Mouse (Mus musculus): ENCODE measurements around the gene Baz2b.

Gene Baz2b

DNA sequence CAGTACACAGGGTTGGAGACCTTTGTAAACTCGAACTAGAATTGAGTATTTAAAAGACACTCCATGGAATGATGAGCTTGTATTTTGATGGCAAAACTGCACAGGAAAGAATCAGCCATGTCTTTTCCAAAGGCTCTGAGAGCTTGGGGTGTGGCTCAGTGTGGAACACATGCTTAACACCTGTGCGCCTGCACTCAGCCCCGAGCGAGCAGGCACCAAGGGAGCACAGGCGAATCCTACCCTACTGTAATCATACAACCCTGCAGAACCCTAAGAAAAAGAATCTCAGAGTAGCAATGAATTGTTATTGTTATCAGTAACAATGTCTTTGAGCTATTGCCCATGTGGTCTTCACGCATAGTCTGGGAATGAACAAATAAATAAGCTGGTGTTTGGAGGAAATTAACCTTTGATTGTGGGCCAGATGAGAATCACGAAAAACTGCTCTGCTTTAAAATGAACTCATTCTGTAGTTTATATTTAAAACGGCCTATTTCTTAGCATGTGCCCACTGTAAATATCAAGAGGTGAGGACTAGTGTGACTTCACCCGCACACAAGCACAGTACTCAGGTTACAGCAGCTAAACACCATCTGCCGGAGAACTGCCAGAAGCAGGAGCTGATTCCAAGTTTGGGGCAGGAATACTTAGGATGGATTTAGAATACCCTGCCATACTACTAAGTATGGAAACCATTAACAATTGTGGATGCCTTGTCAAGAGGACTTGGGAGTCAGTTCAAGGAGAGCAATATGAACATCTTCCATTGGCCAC lies 77.2 kb downstream of the Baz2b start:
- DNase-seq (ENCODE audit: low read depth, low spot score) = peak; percentile 58

DNA sequence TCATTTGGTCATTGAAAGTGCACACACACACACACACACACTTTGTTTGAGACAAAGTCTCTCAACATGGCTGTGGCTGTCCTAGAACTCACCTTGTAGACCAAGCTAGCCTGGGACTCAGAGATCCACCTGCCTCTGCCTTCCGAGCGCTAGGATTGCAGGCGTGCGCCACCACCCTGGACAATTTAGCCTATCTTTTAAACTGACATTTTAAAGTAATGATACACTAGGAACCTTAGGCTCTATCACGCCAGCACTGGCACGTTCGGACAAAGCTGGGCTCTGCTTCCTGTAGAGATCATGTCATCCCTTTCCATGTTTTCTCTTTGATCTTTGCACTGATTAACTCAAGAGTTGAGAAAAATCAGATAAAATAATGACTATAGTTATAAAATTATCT lies 81.0 kb downstream of the Baz2b start:
- DNase-seq (ENCODE audit: low read depth, low spot score) = no peak

DNA sequence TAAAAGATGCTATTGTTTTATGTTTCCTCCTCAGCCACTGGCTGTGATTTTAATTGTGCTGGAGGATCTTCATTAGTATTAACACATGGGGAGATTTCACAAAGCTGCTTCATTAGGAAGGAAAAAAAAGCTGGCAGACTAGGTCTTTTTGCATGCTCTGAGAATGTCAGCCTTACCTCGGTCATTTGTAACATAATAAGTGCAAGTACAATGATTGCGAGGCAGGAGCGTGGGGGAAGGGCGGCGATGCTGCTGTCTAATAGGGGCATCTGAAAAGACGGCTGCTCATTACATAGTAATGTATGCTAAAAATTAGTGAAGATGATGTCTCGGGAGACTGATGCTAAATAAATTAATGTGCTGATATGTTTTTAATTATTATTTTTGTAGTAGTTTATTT lies 82.8 kb downstream of the Baz2b start:
- no peak for DNase-seq (ENCODE audit: low read depth, low spot score)

DNA sequence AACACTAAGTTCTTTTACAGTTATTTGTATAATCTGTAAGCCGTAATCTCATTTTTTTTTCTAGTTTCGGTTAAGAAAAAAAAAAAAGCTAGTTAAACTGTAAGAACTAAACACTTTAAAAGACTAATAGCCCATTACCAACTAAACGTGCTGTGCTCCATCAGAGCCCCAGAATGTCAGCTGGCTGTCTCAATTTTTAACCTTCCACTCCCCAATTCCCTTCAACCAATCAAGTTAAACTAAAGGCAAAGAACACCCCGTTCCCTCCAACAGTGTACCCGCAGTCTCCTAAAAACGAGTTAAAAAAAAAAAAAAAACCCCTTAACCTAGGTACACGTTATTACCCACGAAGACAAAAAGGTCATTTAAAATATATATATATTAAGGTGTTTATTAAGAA lies 83.3 kb downstream of the Baz2b start:
- DNase-seq (ENCODE audit: low read depth, low spot score) = no peak

DNA sequence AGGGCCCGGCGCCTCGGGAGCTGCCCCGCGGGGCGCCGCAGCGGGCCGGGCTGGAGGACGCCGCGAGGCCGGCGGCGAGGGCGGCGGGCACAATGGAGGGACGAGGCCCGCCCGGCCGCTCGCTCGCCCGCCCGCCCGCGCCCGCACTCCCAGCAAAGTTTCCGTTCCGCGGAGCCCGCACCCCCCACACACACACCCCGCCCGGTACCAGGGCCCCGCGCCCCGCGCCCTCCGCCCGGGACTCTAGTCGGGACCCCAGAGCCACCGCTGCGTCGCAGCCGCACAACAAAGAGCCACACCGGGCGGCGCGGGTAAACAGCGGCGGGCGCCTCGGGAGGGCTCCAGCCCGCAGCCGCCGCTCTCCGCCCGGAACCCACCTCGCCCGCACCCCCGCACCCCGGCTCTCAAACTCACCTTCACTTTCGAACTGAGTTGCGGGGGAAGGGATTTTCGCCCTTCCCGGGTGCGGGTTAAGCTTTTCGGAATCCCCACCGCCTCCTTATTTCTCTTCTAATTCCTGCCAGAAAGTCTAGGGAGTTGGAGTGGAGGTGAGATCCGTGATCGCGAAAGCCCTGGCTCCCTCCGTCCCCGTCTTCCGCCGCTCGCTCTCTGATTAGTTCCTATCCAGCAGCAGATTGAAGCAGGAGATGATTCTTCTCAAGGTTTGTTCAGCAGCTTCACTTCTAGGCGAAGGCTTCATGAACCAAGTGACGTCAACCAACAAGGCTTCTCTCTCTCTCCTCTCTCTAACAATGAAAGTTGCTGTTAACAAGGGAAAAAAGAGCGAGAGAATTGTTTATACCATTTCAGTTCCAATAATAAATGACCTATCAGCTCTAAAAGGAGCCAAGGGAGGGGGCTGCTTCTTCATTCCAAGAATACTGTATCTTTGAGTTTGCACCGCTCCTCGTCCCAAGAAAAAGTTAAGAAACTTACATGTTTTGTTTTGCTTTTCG lies 84.3 kb downstream of the Baz2b start:
- DNase-seq (ENCODE audit: low read depth, low spot score) = peak; percentile 84

DNA sequence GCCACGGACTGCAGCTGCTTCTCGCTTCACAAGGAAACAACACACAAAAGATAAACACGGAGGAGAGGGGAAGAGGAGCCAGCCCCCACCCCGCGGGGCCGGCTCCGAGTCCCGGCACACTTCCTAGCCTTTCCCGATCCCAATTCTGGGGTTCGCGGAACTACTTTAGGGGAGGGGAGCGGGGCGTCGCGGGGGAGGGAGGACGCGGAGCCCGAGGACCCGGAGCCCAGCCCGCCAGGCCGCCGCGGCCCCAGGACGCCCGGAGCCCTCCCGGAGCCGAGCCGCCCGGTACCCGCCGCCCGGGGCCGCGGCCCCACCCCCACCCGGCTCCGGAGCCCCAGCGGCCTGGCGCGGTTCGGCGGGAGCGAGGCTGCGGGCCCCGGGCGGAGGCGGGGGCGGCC lies 85.0 kb downstream of the Baz2b start:
- DNase-seq (ENCODE audit: low read depth, low spot score) = peak; percentile 60

DNA sequence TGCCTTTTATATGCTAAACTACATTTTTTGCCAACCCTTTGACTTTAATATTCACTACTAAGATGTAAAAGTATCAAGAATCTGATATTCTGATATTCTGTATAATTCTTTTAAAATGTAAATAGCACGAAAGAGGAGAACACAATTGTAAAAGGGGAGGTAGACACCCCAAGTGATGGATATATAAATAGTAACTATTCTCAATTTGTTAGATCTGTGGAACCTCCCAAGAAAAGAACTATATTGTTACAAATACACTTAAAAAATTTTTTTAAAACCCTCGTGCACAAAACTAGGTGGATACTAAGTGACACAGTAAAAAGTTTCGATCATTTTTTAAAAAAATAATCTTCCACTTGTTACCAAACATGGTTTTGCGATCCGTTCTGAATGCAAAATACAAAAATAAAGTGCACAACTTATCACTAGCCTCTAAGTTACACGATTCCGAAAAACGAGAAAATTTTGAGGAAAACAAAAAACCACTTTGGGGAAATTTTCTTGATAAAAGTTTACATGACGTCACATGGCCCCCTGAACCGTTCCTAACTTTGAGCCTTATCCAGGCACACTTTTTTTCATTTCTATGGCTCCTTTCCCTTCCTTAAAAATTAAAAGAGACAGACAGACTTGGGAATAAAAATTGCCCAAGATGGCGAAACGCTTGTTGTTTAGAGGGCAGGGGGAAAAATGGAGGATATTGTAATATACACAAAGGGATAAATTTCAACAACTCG lies 85.6 kb downstream of the Baz2b start:
- DNase-seq (ENCODE audit: low read depth, low spot score) = no peak

DNA sequence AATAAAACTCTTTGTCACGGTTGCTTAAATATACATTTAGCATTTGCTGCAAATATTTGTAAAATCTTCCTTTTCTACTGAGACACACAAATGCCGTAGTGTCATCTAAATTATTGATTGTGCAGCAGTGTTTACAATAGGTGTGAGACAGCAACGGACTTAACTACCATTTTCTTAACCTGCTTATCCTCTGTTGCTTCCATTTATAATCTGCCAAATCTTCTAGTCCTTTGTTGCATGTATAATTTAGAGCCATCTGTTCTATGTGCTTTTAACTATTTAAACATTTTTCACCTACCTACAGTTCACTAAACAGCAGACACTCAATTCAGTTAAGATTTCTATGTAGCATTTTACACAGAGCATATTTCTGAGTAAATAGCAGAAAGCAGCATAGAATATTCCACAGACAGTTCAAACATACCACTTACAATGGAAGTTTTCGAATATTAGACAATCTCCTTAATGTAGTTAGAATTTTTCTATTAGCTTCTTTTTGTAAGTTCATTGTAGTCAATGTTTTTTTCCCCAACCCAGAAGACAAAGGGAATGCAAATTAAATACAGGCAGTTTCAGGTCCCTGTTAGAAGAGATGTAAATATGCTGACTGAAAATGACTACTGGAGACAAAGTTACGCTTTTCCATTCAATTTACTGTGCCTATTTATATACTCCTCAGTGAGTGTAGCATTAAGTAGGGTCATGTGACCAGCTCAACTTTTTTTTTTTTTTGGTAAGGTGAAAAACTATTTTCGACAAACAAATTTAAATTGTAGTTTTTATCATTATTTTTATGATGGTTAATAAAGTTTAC lies 86.4 kb downstream of the Baz2b start:
- DNase-seq (ENCODE audit: low read depth, low spot score) = no peak

DNA sequence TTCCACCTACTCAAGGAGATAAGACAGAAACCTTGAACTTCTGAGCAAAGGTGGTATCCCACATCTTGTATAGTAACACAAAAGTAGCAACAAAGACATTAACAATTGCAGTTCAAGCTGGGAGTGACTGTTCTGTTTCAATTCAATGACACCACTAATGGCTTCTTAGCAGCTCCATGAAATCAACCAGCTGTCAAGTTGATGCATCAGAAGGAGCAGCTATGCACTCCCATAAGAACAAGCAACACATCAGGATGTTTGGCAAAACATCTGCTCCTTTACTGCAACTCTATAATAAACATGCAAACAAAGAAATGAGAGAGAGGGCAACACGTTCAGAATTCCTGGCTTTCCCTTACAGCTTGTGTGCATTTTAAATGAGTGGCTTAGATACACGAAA lies 87.5 kb downstream of the Baz2b start:
- no peak for DNase-seq (ENCODE audit: low read depth, low spot score)

DNA sequence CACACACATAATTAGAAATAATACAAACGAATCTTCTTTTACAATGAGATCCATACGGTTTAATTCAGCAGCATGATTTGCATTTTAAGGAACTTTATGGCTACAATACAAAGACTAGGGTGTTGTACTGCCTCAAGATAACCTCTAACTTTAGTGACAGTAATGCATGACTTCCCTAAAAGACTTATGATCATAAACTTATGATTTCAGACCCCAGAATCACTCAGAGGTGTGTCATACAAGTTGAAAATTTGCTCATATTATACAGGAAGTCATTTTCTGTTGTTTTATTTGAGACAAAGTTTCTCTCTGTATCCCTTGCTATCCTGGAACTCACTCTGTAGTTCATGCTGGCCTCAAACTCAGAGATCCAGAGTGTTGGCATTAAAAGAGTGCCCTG lies 89.0 kb downstream of the Baz2b start:
- DNase-seq (ENCODE audit: low read depth, low spot score) = no peak

DNA sequence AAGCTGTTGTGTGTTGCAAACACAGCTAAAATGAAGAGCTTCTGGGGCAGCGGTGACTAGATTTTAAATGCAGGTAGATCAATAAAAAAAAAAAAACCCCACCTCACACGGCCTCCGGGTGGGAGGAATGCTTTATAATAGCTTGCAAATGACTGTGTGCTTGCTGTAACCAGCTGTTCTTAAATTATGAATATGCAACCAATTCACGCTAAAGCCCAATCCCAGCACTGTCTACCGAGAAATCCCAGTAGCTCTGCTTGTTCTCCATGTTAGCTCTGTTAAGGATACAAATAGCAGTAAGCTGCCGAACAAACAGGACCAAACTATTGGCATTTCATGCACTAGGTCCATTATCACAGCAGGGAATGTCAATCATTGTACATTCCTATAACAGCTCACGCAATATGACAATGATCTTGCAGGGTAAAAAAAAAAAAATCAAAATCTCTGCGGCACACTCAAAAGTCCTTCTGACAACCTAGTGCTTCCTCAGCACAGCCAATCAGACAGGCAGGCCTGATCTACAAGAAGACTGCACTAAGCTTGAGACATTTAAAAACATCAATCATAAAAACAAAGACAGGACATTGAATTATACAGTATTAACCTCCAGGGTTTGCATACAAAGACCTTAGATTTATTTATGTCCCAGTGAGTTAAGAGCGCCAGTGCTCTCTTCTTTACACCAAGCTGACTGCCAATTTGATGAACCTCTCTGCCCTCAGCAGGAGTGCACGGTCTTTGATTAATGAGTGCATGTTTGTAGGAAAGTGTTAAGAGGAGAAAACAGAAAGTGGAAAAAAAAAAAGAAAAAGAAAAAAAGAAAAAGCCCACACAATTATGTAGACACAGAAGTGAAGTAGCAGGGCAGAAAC lies 90.7 kb downstream of the Baz2b start:
- DNase-seq (ENCODE audit: low read depth, low spot score) = peak; percentile 39

DNA sequence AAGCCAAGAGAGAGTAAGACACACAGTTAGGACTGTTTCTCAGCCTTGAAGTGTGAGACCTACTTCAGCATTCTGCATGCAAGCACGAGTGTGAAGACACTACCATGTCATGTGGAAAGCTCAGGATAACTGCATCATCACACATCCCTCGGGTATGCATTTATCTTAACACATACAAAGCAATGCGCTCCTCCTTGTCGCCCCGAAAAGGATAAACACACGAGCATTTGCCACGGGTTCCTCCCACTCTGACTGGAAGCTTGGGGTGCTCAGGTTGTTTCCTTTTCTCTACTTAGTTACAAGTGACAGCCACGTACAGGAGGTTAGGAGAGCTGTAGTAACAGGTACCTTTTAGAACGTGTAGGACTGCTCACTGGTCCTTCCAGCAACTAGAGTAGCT lies 91.8 kb downstream of the Baz2b start:
- peak; percentile 41 for DNase-seq (ENCODE audit: low read depth, low spot score)

DNA sequence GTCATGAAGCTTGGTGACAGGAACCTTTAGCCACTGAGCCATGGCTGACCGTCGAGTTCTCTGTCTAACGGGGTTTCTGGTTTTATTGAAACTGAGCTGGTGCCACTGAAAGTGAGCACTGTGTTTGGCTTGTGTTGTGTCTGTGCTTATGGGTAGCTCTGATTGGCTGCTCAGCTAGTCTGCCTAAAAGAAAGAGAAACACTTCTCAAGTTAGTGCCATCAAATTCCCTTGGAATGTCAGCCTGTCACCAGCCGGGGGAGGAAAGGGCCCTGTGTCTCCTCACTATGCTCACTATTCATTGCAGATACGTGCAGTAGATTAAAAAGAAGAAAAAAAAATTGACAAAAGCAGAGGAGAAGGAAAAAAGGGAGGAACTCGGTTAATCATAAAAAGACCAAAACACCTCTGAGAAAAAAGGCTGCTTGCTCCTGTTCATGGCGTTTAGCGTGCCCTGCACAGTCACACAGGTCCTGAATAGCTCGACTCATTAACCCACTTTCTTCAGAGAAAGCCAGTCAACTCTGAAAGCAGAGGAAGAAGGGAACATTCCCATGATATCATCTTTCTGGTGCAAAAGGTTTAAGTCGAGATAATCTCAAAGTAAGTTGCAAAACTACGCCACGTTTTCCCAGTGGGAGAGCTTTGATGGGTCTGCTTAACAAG lies 93.6 kb downstream of the Baz2b start:
- no peak for DNase-seq (ENCODE audit: low read depth, low spot score)

DNA sequence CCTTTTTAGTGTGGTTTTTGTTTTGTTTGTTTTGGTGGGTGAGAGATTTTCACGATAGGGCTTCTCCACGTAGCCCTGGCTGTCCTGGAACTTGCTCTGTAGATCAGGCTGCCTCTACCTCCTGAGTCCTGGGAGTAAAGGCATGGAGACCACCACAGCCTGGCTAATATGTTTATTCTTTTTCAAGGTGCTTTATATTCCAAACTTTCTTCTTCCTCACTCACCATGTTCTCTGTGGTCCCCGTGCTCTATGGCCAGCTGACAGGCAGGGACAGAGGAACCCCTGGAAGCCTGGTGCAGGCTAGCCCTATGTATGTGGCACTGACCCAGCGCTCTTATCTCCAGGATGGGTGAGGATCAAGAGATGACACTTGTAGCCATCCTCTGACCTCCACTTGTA lies 94.7 kb downstream of the Baz2b start:
- DNase-seq (ENCODE audit: low read depth, low spot score) = no peak

DNA sequence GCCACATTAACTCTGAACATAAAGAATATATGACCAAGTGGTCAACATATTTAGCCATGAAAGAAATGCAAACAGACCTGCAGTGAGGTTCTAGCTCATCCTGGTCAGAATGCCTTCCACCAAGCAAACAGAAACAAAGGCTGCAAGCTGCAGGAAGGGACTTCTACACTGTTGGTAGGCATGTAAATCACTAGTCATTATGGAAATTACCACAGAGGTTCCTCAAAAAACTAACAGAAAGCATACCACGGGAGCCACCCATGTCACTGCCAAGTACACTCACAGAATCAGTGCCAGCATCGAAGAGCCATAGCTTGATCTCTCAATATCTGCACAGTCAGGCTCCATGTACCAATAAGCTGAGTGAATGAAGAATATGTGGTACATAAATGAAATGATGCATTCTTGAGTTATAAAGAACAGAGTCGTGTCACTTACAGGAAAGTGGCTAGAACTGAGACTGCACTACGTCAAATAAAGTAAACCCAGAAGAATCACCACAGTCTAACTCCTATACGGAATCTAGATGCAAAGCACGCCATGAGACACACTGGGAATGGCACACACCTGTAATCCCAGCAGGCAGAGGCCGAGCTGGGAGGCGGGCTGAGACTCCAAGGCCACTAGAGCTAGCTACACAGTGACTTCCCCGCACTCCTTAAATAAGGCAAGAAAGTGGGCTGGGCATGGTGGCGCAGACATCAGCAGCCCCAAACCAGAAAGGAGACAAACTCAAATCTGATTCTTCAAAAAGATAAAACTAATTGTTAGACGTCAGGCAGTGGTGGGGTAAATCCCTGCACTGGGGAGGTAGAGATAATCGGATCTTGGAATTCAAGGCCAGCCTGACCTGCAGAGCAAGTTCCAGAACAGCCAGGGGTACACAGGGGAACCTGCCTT lies 95.7 kb downstream of the Baz2b start:
- DNase-seq (ENCODE audit: low read depth, low spot score) = no peak

DNA sequence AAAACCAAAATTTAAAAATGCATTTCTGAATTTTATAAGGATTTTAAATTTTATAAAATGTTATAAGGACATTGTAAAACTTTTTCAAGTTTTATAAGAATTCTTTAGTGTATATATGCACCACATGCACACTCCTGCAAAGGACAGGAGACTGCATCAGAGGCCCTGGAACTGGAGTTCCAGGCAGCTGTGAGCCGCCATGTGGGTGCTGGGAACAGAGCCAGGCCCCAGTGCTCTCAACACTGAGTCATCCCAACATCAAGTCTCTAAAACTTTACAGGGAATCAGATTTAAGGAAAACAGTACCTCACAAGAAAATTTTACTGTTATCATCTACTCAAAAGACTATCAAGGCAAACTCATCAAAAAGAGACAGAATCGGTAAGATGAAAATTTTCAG lies 97.5 kb downstream of the Baz2b start:
- DNase-seq (ENCODE audit: low read depth, low spot score) = peak; percentile 80

DNA sequence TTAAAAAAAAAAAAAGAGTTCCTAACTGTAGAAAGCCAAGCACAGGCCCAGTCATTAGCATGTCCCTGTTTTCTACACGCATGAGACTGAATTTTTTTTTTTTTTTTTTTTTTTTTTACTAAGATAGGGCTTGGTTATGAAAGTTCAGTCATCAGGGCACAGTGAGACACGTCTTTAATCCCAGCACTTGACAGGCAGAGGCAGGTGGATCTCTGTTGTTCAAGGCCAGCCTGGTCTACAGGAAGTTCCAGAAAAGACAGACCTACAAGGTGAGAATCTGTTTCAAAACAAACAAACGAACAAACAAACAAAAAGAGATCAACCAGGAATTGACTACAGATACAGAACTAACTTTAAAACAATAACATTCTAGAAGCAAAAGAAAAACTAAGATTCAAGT lies 100.6 kb downstream of the Baz2b start:
- no peak for DNase-seq (ENCODE audit: low read depth, low spot score)

DNA sequence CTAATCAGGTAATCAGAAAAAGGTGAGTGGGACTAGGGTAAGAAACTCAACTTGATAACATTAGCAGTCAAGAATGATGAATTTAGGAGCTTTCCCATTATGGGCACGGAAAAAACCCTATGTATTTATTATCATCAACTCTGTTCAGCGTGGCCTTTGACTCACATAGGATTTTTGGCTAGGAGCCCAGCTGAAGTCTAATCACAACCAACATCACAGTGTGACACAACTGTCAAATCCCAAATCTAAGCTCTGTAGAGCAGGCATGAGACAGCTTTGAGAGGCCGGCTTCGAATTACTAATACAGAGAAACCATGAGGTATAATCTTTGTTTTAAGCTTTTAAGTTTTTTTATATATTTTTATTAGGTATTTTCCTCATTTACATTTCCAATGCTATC lies 113.0 kb downstream of the Baz2b start:
- no peak for DNase-seq (ENCODE audit: low read depth, low spot score)

DNA sequence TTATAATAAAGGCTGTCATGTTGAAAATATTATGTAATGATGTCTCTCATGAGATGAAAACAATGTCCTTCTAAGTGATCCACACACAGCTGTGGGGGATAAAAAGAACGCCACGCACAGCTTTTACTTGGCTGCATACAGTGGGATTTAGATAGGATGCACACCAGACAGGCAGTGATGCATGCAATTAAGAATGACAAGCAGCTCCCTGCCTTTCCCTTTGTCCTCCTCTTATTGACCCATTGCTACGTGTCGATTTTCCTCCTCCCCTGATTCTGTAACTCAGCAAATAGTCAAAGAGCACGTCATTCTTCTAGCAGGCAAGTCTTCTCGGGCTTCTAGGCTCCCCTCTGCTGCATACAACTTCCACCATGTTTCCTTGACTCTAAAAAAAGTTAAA lies 119.4 kb downstream of the Baz2b start:
- no peak for DNase-seq (ENCODE audit: low read depth, low spot score)

All from brain, adult 2 months (tissue).